Mouse (Mus musculus) spleen, adult 2 months (tissue): Measurements from ENCODE around the gene Abcc2. TPM values are rescaled to one million over a fixed set of nuclear protein-coding genes. Genes with fewer than 3 reads are reported as not detected.

ENCODE experiments used
- DNase-seq, 2 experiments: peaks; one replicate each; pipeline versions ENCODE4 v3.0.0 to v3.0.0-alpha.2; 2012 to 2021; ENCODE audit warnings: low spot score in 2 of 2, low read depth in 1 of 2
- H3K27ac ChIP-seq: fragments of 200-500 bp; 2 replicates; pipeline ENCODE4 v1.5.1; 2012; ENCODE audit warnings: low read length, inconsistent platforms; ENCODE audit not compliant: insufficient read depth
- H3K27me3 ChIP-seq: fragments of 200-500 bp; 2 replicates; pipeline ENCODE4 v1.6.1; 2012; ENCODE audit warnings: mild to moderate bottlenecking, moderate library complexity, low read length, inconsistent platforms; ENCODE audit not compliant: control insufficient read depth, insufficient read depth
- H3K36me3 ChIP-seq: fragments of 200-500 bp; 2 replicates; pipeline ENCODE4 v1.6.1; 2012; ENCODE audit warnings: mild to moderate bottlenecking, low read length, inconsistent platforms; ENCODE audit not compliant: control insufficient read depth, insufficient read depth
- H3K4me1 ChIP-seq: fragments of 200-500 bp; 2 replicates; pipeline ENCODE4 v1.6.1; 2011; ENCODE audit warnings: inconsistent platforms; ENCODE audit not compliant: control insufficient read depth, insufficient read depth, insufficient read length
- H3K4me3 ChIP-seq: fragments of 200-500 bp; 2 replicates; pipeline ENCODE4 v1.5.1; 2011; ENCODE audit warnings: mild to moderate bottlenecking, inconsistent platforms; ENCODE audit not compliant: insufficient read depth, insufficient read length; ENCODE audit errors: extremely low read depth
- CTCF ChIP-seq: fragments of 200-500 bp; IDR thresholded peaks from 2 replicates; pipeline ENCODE4 v1.5.1; 2011; ENCODE audit warnings: mild to moderate bottlenecking, inconsistent platforms; ENCODE audit not compliant: insufficient read depth, insufficient read length, insufficient replicate concordance; ENCODE audit errors: extremely low read depth
- POLR2A ChIP-seq: fragments of 200-500 bp; IDR thresholded peaks from 2 replicates; pipeline ENCODE4 v1.6.1; 2011; ENCODE audit warnings: low read depth, low read length, inconsistent platforms
- WGBS: fragments of 180-500 bp; shearing (Covaris S2); methylation state at CpG from one replicate; pipeline ENCODE4 v1.1.7; 2018; 5-methylcytosine and 5-hydroxymethylcytosine counted together
- polyA plus RNA-seq: library from polyadenylated mRNA; depleted of rRNA; stranded (reverse); fragments of >200 nt; gene quantifications from 2 replicates; pipeline ENCODE4 v1.2.3, GENCODE M21; 2012

Gene Abcc2
- polyA plus RNA-seq, 1 experiment = 0.14 TPM

DNA sequence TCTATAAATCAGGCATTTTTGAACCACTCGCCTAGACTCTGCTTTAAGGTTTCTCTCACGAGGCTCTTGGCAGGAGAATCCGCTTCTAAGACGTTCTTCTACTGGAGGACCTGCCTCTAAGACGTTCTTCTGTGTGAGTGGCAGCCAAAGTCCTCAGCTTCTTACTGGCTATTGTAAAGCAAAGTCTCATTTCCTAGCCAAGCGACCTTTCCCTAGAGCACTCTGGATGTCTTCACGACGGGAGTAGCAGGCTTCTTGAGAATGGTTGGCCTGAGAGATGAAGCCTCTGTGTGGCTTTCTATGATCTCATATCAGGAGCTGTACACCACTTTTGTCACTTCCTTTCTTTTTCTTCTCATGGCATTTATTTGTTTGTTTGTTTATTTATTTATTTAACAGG, 13.5 kb downstream of the Abcc2 start:
- no peak for DNase-seq
- H3K27me3 ChIP-seq = no peaks in the 10 kb centered on the region
- no peak overlapping the region for H3K4me3 ChIP-seq
- WGBS = 80% methylated on average over 8 of the region's 8 CpGs
- TF ChIP-seq CTCF (no peak), POLR2A (no peak)
- no peak overlapping the region for H3K27ac ChIP-seq
- no peaks in the 10 kb centered on the region for H3K4me1 ChIP-seq
- H3K36me3 ChIP-seq = no peaks in the 10 kb centered on the region

DNA sequence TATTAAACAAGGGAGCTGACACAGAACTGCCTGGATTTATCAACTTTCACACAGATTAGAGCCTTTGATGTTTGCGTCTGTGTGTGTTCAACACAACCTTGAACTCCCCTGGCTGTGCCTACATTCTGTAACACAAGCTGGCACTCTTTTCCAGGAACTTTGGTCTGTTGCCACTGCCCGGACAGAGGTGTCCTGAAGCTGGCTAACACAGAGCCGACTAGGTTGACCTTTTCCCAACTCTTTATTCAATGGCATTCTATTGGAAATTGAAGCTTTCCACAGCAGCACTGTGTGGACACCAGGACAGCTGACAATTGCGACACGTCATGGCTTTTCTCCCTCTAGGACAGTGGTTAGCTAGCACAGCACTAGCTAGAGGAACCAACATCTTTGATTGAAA, 15.2 kb downstream of the Abcc2 start:
- Histone ChIP-seq H3K4me3 (no peak overlapping the region), H3K36me3 (no peaks in the 10 kb centered on the region), H3K4me1 (no peaks in the 10 kb centered on the region; the same call in 1 of the 2 replicates), H3K27ac (no peak overlapping the region), H3K27me3 (no peaks in the 10 kb centered on the region)
- no peak for DNase-seq
- TF ChIP-seq CTCF (no peak), POLR2A (no peak)
- 79% methylated on average over 5 of the region's 5 CpGs for WGBS

DNA sequence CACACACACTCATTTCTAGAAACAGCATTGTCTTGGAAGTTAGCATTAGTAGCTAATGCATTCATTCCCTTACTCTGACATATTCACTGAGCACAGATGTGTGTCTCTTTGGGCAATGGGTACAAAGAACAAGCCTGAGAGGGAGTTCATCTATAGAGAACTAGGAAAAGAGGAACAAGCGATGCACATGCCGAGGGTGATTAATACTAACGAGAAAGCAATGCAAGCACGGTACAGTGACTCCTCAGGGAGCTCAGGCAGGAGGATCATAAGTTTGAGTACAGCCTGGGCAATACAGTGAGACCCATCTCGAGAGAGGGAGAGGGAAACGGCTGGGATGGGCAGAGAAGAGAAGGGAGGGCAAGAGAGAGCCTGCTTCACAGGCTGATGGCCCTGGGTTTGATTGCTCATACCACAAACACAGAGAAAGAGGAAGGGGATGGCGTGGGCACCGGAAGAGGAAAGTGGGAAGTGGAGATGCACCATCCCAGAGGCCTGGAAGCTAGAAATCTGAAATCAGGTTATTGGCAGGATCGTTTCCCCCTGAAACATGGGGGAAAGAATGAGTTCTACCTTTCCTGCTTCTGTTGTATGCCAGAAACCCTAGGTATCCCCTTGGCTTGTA, 19.5 kb downstream of the Abcc2 start:
- no peaks in the 10 kb centered on the region for H3K36me3 ChIP-seq
- DNase-seq = no peak
- no peak overlapping the region for H3K4me3 ChIP-seq
- no peak overlapping the region for H3K27ac ChIP-seq
- H3K27me3 ChIP-seq = no peaks in the 10 kb centered on the region
- TF ChIP-seq CTCF = no peak
- TF ChIP-seq POLR2A = no peak
- H3K4me1 ChIP-seq = no peaks in the 10 kb centered on the region; the same call in 1 of the 2 replicates
- WGBS = 24% methylated on average over 9 of the region's 9 CpGs

DNA sequence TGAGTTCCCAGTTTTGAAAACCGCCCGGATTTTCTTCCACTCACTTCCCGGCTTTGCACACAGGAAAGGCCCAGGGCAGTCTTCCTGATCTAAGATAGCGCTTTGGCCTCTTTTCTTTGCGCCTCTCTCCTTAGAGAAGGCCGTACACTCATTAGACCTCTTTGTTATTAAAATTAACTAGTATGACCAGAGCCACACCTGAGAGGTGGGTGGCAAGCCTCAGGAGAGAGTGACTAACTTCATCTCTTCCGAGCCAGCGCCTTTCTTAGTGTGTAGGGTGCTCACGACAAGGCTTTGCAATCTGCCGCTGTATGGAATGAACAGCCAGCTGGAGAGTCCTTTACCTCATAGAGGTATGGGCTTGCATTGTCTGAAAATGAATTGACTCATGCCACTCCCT, 21.9 kb downstream of the Abcc2 start:
- Histone ChIP-seq H3K36me3 (no peaks in the 10 kb centered on the region), H3K4me1 (no peaks in the 10 kb centered on the region; the same call in 1 of the 2 replicates), H3K27me3 (no peaks in the 10 kb centered on the region), H3K4me3 (no peak overlapping the region), H3K27ac (no peak overlapping the region)
- DNase-seq = no peak
- TF ChIP-seq CTCF = no peak
- TF ChIP-seq POLR2A = no peak
- WGBS = 91% methylated on average over 10 of the region's 10 CpGs

DNA sequence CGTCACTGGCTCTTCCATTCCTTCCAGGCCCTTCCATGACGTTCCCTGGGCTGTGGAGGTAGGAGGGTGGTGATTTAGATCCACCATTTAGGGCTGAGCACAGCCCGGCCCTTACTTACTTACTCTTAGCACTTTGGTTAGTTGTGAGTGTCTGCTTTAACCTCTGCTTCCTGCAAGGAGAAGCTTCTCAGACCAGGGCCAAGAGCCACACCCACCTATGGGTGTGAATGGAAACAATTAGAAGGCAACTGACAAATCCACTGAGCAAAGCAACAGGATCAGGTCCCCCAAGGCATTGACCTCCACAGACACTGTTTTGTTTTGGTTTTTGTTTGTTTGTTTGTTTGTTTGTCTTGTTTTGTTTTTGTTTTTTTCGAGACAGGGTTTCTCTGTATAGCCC, 27.3 kb downstream of the Abcc2 start:
- TF ChIP-seq CTCF = no peak
- no peak for TF ChIP-seq POLR2A
- H3K4me1 ChIP-seq = no peaks in the 10 kb centered on the region
- H3K4me3 ChIP-seq = no peak overlapping the region
- 56% methylated on average over 4 of the region's 4 CpGs for WGBS
- H3K27me3 ChIP-seq = no peaks in the 10 kb centered on the region
- no peak overlapping the region for H3K27ac ChIP-seq
- H3K36me3 ChIP-seq = no peaks in the 10 kb centered on the region
- no peak for DNase-seq

DNA sequence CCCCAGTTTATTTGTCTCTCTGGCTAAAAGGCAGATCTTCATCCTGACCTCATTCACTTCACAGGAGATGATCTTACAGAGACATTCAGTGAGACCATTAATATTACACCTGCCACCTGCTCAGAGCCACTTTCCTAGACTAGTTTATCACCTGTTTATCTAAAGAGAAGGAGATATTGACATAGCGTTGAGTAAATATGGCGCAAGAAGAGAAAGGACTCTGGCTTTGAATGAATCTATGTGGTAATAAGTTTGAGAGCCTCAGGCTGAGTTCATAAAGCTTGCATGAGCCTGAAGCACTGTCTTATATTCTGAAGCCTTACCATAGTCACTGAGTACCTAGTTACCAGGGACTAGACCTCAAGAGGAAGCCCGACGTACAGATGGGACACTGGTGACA, 29.4 kb downstream of the Abcc2 start:
- Histone ChIP-seq H3K27me3 (no peaks in the 10 kb centered on the region), H3K27ac (no peak overlapping the region), H3K4me3 (no peak overlapping the region), H3K4me1 (no peaks in the 10 kb centered on the region), H3K36me3 (no peaks in the 10 kb centered on the region)
- WGBS = 93% methylated on average over 4 of the region's 4 CpGs
- TF ChIP-seq CTCF (no peak), POLR2A (no peak)
- no peak for DNase-seq

DNA sequence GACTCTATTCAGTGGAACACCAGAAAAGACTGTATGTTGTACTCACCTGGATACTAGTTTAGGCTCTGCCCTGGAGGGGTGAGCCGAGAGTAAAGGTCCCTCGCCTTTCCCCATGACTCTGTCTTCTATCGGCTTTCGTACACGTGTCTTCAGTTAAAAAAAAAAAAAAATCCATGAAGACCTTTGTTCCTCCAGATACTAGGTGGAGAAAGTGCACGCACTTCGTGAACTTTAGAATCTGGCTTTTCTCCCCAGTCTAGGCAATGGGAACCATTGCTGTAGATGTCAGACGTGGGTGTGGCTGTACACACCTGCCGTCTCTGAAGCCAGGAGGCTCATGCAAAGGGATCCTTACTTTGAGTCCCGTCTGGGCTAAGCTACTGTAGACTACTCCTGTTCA, 31.3 kb downstream of the Abcc2 start:
- Histone ChIP-seq H3K4me1 (no peaks in the 10 kb centered on the region), H3K4me3 (no peak overlapping the region), H3K36me3 (no peaks in the 10 kb centered on the region), H3K27me3 (0 out of 2 replicates have a peak, but pooled peaks cover under 1% of the 10 kb centered on the region), H3K27ac (no peak overlapping the region)
- WGBS = 87% methylated on average over 10 of the region's 10 CpGs
- TF ChIP-seq POLR2A (no peak), CTCF (no peak)
- DNase-seq = no peak
